Mouse (Mus musculus) kidney, embryonic 14.5 days (tissue): ENCODE results near the gene Ttc28. TPM values are rescaled to one million over a fixed set of nuclear protein-coding genes. Genes with fewer than 3 reads are reported as not detected.

Experiments used
- ATAC-seq: fragments of 200-750 bp; cut with Nextera tagmentation; 2 replicates; pipeline ENCODE4 v1.8.0; 2017; ENCODE audit warnings: moderate number of reproducible peaks, mild to moderate bottlenecking, moderate TSS enrichment, moderate library complexity; ENCODE audit not compliant: low FRiP score, low TSS enrichment
- H3K27ac ChIP-seq: fragments of 300-500 bp; sonication (generic); 2 replicates; pipeline ENCODE4 v1.5.1; 2014; ENCODE audit warnings: low read depth, mild to moderate bottlenecking, low read length, moderate library complexity, mixed read lengths
- H3K27me3 ChIP-seq: fragments of 300-500 bp; sonication (generic); 2 replicates; pipeline ENCODE4 v1.6.1; 2014; ENCODE audit warnings: mild to moderate bottlenecking, low read length; ENCODE audit not compliant: control insufficient read depth, insufficient read depth
- H3K36me3 ChIP-seq: fragments of 300-500 bp; sonication (generic); 2 replicates; pipeline ENCODE4 v1.6.1; 2014; ENCODE audit warnings: low read length, mixed read lengths; ENCODE audit not compliant: control insufficient read depth, insufficient read depth
- H3K4me1 ChIP-seq: fragments of 300-500 bp; sonication (generic); 2 replicates; pipeline ENCODE4 v1.6.1; 2014; ENCODE audit warnings: low read length, mixed read lengths; ENCODE audit not compliant: control insufficient read depth, insufficient read depth
- H3K4me2 ChIP-seq: fragments of 300-500 bp; sonication (generic); replicated peaks from 2 replicates; pipeline ENCODE4 v1.6.1; 2014; ENCODE audit warnings: low read depth, mild to moderate bottlenecking, low read length
- H3K4me3 ChIP-seq: fragments of 300-500 bp; sonication (generic); 2 replicates; pipeline ENCODE4 v1.5.1; 2014; ENCODE audit warnings: mild to moderate bottlenecking, low read length
- H3K9ac ChIP-seq: fragments of 300-500 bp; sonication (generic); 2 replicates; pipeline ENCODE4 v1.6.1; 2014; ENCODE audit warnings: low read depth, mild to moderate bottlenecking, low read length, moderate library complexity
- H3K9me3 ChIP-seq: fragments of 300-500 bp; sonication (generic); 2 replicates; pipeline ENCODE4 v1.6.1; 2016; ENCODE audit warnings: low read length; ENCODE audit not compliant: control insufficient read depth
- WGBS: fragments of 180-500 bp; shearing (Covaris S2); extraction: QIAGEN DNeasy Blood & Tissue Kit; methylation state at CpG from one replicate; pipeline ENCODE4 v1.1.7; 2014; 5-methylcytosine and 5-hydroxymethylcytosine counted together
- polyA plus RNA-seq: library from polyadenylated mRNA; unstranded; fragments of >200 nt; fragmentation: Nextera tagmentation; extraction: Ambion mirVana; gene quantifications from 2 replicates; pipeline ENCODE4 v1.2.1, GENCODE M21; 2014

Gene Ttc28
- polyA plus RNA-seq, 1 experiment from 2014 or later = 24.7 TPM

DNA sequence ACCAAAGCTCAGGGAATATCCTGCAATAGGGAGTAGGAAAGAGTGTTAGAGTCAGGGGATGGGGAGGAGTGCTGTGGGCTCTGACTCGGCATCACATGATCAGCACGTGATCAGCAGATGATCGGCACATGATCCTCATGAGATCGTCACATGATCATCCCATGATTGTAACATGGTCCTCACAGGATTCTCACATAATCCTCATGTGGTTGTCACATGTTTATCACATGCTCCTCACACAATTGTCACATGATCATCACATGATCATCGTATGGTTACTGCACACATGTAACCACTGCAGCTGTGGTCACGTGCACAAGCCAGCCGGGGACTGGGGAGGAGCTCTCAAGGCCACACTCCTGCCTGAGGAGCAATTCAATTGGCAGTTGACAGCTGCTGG lies 264.8 kb downstream of the Ttc28 start:
- Histone ChIP-seq H3K9me3 (no peaks in the 10 kb centered on the region), H3K4me2 (no peak overlapping the region), H3K4me3 (no peak overlapping the region), H3K9ac (no peak overlapping the region), H3K27ac (no peak overlapping the region), H3K4me1 (peaks cover 25% of the 10 kb centered on the region), H3K27me3 (no peaks in the 10 kb centered on the region), H3K36me3 (no peaks in the 10 kb centered on the region)
- ATAC-seq = no peak
- 92% methylated on average over 7 of the region's 7 CpGs for WGBS

DNA sequence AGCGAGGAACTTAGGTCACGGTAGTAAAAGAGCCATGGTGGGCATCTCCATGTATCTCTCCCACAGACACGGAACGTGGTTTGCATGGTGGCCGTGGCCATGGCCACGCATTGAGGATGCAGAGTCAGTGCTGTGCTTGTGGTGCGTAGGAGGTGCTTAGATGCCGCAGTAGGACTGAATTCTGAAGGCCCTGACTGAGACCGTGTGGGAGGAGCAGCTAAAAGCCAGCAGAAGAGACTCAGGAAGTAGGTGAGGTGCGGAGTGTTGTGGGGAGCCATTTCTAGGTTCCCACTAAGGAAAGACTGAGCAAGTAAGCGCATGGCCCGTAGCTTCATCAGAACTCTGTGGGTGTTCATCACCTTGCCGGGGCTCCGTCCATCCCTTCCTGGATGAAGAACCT lies 271.0 kb downstream of the Ttc28 start:
- H3K4me2 ChIP-seq = no peak overlapping the region
- ATAC-seq = no peak
- no peaks in the 10 kb centered on the region for H3K36me3 ChIP-seq
- H3K9me3 ChIP-seq = no peaks in the 10 kb centered on the region
- 86% methylated on average over 14 of the region's 14 CpGs for WGBS
- H3K4me1 ChIP-seq = peaks cover 41% of the 10 kb centered on the region
- H3K9ac ChIP-seq = no peak overlapping the region
- no peak overlapping the region; the same call in 1 of the 2 replicates for H3K27ac ChIP-seq
- H3K4me3 ChIP-seq = no peak overlapping the region
- no peaks in the 10 kb centered on the region for H3K27me3 ChIP-seq

GRCm38 (mm10) chr5:111151882-111152759 lies 272.5 kb downstream of the Ttc28 start:
- no peaks in the 10 kb centered on the region for H3K36me3 ChIP-seq
- peaks cover 42% of the 10 kb centered on the region for H3K4me1 ChIP-seq
- WGBS = 10% methylated on average over 19 of the region's 19 CpGs
- peak overlapping the region; percentile 44; the same call in 1 of the 2 replicates for H3K27ac ChIP-seq
- H3K9ac ChIP-seq = no peak overlapping the region
- peak; percentile 50 for ATAC-seq
- H3K4me3 ChIP-seq = no peak overlapping the region
- H3K4me2 ChIP-seq = 0 out of 2 replicates have a peak overlapping the region, but pooled peaks have one; percentile 15
- H3K27me3 ChIP-seq = no peaks in the 10 kb centered on the region
- H3K9me3 ChIP-seq = no peaks in the 10 kb centered on the region

DNA sequence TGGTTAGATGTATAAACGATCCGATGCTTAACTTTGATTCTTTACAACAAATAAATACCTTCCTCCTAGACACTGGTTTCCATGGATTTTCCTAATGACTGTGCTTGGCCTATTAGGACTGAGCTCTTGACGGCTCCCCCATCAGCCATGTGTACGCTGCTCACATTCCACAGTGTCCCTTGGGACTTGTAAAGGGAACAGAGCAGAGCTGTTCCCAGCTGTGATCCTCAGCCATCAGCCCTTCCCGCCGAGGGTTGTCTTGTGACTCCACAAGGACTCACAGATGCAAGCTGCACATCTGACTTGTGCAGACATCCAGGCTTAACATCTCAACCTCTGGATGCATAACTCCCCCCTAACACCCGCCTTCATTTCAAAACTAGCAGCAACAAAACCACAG lies 275.0 kb downstream of the Ttc28 start:
- peak overlapping the region; percentile 55; the same call in 1 of the 2 replicates for H3K27ac ChIP-seq

GRCm38 (mm10) chr5:111155271-111155670 lies 275.7 kb downstream of the Ttc28 start:
- Histone ChIP-seq H3K4me1 (peaks cover 60% of the 10 kb centered on the region), H3K36me3 (no peaks in the 10 kb centered on the region), H3K9me3 (no peaks in the 10 kb centered on the region), H3K4me2 (no peak overlapping the region), H3K27me3 (no peaks in the 10 kb centered on the region), H3K9ac (no peak overlapping the region), H3K4me3 (no peak overlapping the region), H3K27ac (peak overlapping the region; percentile 30)
- no peak for ATAC-seq
- 76% methylated on average over 4 of the region's 4 CpGs for WGBS

More for the DNA sequence above, 275.0 kb downstream of the Ttc28 start:
- peak; percentile 75 for ATAC-seq
- H3K9ac ChIP-seq = no peak overlapping the region
- peaks cover 55% of the 10 kb centered on the region for H3K4me1 ChIP-seq
- 20% methylated on average over 7 of the region's 7 CpGs for WGBS
- no peaks in the 10 kb centered on the region for H3K9me3 ChIP-seq
- no peak overlapping the region for H3K4me3 ChIP-seq
- H3K4me2 ChIP-seq = no peak overlapping the region
- H3K27me3 ChIP-seq = no peaks in the 10 kb centered on the region
- H3K36me3 ChIP-seq = no peaks in the 10 kb centered on the region

DNA sequence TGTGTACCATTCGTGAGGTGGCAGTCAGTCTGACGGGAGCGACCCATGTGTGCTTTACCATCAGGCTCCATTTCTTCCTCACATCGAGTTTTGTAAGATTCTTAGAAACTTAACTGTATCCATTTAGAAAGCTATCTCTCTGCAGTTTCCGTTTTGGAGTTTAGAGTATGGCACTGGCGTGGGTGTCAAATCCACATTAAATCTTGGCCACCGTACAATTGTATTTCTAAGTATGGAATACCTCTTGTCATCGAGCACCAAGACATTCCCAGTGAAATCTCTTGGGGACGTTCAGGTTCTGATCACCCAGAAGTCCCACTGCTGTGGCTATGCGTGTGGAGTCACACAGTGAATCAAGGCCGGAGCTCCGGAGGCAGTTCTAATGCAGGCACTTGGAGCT lies 276.3 kb downstream of the Ttc28 start:
- H3K4me1 ChIP-seq = peaks cover 62% of the 10 kb centered on the region
- WGBS = 90% methylated on average over 12 of the region's 12 CpGs
- H3K36me3 ChIP-seq = no peaks in the 10 kb centered on the region
- H3K4me3 ChIP-seq = no peak overlapping the region
- H3K27me3 ChIP-seq = no peaks in the 10 kb centered on the region
- no peak overlapping the region for H3K9ac ChIP-seq
- H3K9me3 ChIP-seq = no peaks in the 10 kb centered on the region
- no peak for ATAC-seq
- 0 out of 2 replicates have a peak overlapping the region, but pooled peaks have one; percentile 30 for H3K27ac ChIP-seq
- no peak overlapping the region for H3K4me2 ChIP-seq

DNA sequence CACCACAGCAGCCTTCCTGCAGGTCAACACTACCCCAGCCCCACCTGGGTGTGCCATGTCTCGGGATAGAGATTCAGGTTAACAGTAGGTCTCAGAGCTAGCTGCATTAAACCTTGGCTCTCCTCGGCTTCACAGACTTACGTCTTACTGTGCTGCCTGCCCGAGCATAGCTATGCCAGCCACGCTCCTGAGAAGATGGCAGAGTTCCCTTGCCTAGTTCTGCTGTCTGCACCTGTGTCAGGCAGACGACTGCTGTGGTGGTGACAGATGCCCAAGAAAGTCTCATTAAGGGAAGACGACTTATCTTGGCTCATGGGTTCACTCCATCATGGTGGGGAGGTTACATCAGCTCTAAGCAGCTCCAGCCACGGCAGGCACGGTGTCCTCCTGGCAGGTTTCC lies 278.7 kb downstream of the Ttc28 start:
- H3K4me3 ChIP-seq = no peak overlapping the region
- no peaks in the 10 kb centered on the region for H3K36me3 ChIP-seq
- no peaks in the 10 kb centered on the region for H3K27me3 ChIP-seq
- H3K27ac ChIP-seq = no peak overlapping the region
- no peak overlapping the region for H3K9ac ChIP-seq
- no peak overlapping the region for H3K4me2 ChIP-seq
- 88% methylated on average over 9 of the region's 9 CpGs for WGBS
- no peak for ATAC-seq
- peaks cover 66% of the 10 kb centered on the region for H3K4me1 ChIP-seq
- no peaks in the 10 kb centered on the region for H3K9me3 ChIP-seq

DNA sequence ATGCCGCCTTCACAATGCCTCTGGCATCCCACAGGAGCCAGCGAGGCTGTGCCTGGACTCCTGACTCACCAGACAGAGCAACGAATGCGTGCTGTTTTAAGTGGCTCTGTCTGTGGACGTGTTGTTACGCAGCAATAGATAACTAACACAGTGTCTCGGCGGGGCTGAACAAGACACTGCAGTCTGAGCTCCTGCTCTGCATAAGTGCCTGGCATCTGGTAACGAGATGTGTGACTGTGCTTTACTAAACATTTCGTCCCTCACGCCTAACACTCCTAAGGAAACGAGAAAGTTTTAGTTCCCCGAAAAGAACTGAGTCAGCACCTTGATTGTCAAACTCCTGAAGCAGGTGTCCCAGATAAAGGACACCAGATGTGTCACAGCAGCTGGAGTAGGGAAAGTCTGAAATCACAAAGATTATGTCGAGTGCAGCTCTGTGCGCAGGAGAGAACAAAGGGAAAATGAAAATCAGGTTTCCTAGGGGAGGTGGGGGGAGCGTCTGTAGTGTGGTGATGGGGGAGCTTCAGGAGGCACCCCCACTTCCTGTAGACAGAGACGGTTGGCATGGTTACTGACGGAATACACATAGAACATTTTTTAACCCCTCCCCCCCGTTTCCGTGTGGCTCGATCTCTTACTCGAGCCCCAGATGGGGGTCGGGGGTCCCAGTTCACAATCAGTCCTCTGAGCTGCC lies 280.2 kb downstream of the Ttc28 start:
- Histone ChIP-seq H3K36me3 (no peaks in the 10 kb centered on the region), H3K4me3 (no peak overlapping the region), H3K27me3 (no peaks in the 10 kb centered on the region), H3K4me1 (peaks cover 67% of the 10 kb centered on the region), H3K4me2 (no peak overlapping the region; the same call in 1 of the 2 replicates), H3K9me3 (no peaks in the 10 kb centered on the region), H3K27ac (peak overlapping the region; percentile 31; the same call in 1 of the 2 replicates), H3K9ac (no peak overlapping the region)
- ATAC-seq = no peak
- whole genome bisulfite sequencing = 39% methylated on average over 23 of the region's 23 CpGs
